Mouse (Mus musculus) spleen, adult 2 months (tissue): ENCODE measurements around the gene Gpatch2. TPM values are rescaled to one million over a fixed set of nuclear protein-coding genes. Genes with fewer than 3 reads are reported as not detected.

ENCODE experiments used
- DNase-seq, 2 experiments: peaks; one replicate each; pipeline versions ENCODE4 v3.0.0 to v3.0.0-alpha.2; 2012 to 2021; ENCODE audit warnings: low spot score in 2 of 2, low read depth in 1 of 2
- H3K27ac ChIP-seq: fragments of 200-500 bp; 2 replicates; pipeline ENCODE4 v1.5.1; 2012; ENCODE audit warnings: low read length, inconsistent platforms; ENCODE audit not compliant: insufficient read depth
- H3K27me3 ChIP-seq: fragments of 200-500 bp; 2 replicates; pipeline ENCODE4 v1.6.1; 2012; ENCODE audit warnings: mild to moderate bottlenecking, moderate library complexity, low read length, inconsistent platforms; ENCODE audit not compliant: control insufficient read depth, insufficient read depth
- H3K36me3 ChIP-seq: fragments of 200-500 bp; 2 replicates; pipeline ENCODE4 v1.6.1; 2012; ENCODE audit warnings: mild to moderate bottlenecking, low read length, inconsistent platforms; ENCODE audit not compliant: control insufficient read depth, insufficient read depth
- H3K4me1 ChIP-seq: fragments of 200-500 bp; 2 replicates; pipeline ENCODE4 v1.6.1; 2011; ENCODE audit warnings: inconsistent platforms; ENCODE audit not compliant: control insufficient read depth, insufficient read depth, insufficient read length
- H3K4me3 ChIP-seq: fragments of 200-500 bp; 2 replicates; pipeline ENCODE4 v1.5.1; 2011; ENCODE audit warnings: mild to moderate bottlenecking, inconsistent platforms; ENCODE audit not compliant: insufficient read depth, insufficient read length; ENCODE audit errors: extremely low read depth
- CTCF ChIP-seq: fragments of 200-500 bp; IDR thresholded peaks from 2 replicates; pipeline ENCODE4 v1.5.1; 2011; ENCODE audit warnings: mild to moderate bottlenecking, inconsistent platforms; ENCODE audit not compliant: insufficient read depth, insufficient read length, insufficient replicate concordance; ENCODE audit errors: extremely low read depth
- POLR2A ChIP-seq: fragments of 200-500 bp; IDR thresholded peaks from 2 replicates; pipeline ENCODE4 v1.6.1; 2011; ENCODE audit warnings: low read depth, low read length, inconsistent platforms
- WGBS: fragments of 180-500 bp; shearing (Covaris S2); methylation state at CpG from one replicate; pipeline ENCODE4 v1.1.7; 2018; 5-methylcytosine and 5-hydroxymethylcytosine counted together
- polyA plus RNA-seq: library from polyadenylated mRNA; depleted of rRNA; stranded (reverse); fragments of >200 nt; gene quantifications from 2 replicates; pipeline ENCODE4 v1.2.3, GENCODE M21; 2012

Gene Gpatch2
- polyA plus RNA-seq, 1 experiment = 5.4 TPM

DNA sequence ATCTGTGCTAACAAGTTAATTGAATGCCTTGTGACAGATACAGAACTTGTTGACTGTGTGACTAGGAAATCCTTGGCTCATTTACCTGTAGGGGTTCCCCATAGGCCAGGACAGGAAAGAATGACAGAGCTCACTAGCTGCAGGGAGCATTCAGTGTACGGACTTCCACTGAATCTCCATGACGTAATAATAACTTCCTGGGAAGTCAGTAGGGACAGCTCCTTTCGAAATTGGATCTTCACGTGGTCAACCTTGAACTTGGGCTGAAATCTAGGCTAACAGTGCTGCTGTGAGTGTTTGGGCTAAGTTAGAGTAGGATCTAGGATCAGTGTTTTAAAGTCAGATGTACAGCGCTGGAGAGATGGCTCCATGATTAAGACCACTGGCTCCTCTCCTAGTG is 29.4 kb downstream of the Gpatch2 start:
- H3K36me3 ChIP-seq = 0 out of 2 replicates have a peak, but pooled peaks cover 1% of the 10 kb centered on the region
- no peak for DNase-seq
- no peaks in the 10 kb centered on the region for H3K27me3 ChIP-seq
- TF ChIP-seq CTCF (no peak), POLR2A (no peak)
- H3K4me3 ChIP-seq = no peak overlapping the region
- no peak overlapping the region for H3K27ac ChIP-seq
- H3K4me1 ChIP-seq = no peaks in the 10 kb centered on the region
- 93% methylated on average over 5 of the region's 5 CpGs for WGBS

DNA sequence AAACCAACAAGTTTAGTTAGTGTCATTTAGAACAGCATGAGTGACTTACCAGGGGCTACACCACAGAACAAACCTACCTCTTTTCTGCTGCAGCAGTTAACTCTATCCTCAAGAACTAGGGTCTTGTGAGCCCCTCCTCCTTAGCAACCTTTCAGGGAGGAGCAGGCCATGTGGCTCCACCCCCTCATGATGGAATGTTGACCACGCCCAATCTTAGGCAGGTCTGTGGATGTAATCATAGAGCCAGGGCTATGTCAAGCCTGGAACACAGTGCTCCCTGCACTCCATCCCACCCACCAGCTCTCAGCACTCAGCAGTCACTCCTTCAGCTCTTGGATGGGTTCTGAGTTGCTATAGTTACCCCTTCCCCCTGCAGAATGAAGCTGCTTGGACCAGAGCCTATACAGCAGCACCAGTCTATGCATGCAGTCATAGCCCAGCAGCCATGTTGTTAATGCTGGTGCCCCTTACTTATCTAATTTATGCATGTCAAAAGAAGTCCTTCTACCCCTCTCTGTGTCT is 35.5 kb downstream of the Gpatch2 start:
- TF ChIP-seq POLR2A (no peak), CTCF (no peak)
- no peaks in the 10 kb centered on the region for H3K4me1 ChIP-seq
- H3K27me3 ChIP-seq = no peaks in the 10 kb centered on the region
- DNase-seq = no peak
- H3K4me3 ChIP-seq = no peak overlapping the region
- WGBS = 87% methylated on average over 1 of the region's 1 CpGs
- H3K27ac ChIP-seq = no peak overlapping the region
- 0 out of 2 replicates have a peak, but pooled peaks cover 1% of the 10 kb centered on the region for H3K36me3 ChIP-seq

DNA sequence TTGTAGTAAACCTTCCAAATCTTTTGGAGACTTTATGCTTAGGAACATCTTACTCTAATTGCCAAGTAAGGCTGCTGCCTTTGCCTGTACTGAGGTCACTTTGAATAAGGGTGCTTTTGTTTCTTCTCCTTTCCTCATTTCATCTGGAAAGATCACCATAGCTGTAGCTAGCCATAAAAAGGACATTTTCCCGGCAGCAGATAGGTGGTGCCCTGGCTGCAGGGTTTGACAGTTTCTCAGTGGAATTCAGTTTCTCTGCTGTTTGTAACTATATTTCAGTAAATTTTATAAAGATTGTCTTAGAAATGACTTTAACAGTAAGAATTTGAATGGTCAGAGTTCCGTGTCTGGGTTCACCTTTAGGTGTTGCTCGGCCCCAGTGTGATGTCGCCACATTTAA is 43.4 kb downstream of the Gpatch2 start:
- no peaks in the 10 kb centered on the region for H3K4me1 ChIP-seq
- TF ChIP-seq POLR2A (no peak), CTCF (no peak)
- no peaks in the 10 kb centered on the region for H3K27me3 ChIP-seq
- no peak overlapping the region for H3K27ac ChIP-seq
- no peak for DNase-seq
- no peak overlapping the region for H3K4me3 ChIP-seq
- WGBS = 92% methylated on average over 4 of the region's 4 CpGs
- H3K36me3 ChIP-seq = no peaks in the 10 kb centered on the region

GRCm38 (mm10) chr1:187267601-187268000 is 52.3 kb downstream of the Gpatch2 start:
- H3K4me1 ChIP-seq = no peaks in the 10 kb centered on the region; the same call in 1 of the 2 replicates
- TF ChIP-seq CTCF (no peak), POLR2A (no peak)
- DNase-seq = no peak
- no peak overlapping the region for H3K4me3 ChIP-seq
- 89% methylated on average over 4 of the region's 4 CpGs for WGBS
- no peaks in the 10 kb centered on the region for H3K27me3 ChIP-seq
- no peak overlapping the region for H3K27ac ChIP-seq
- H3K36me3 ChIP-seq = no peaks in the 10 kb centered on the region

- H3K4me1 ChIP-seq = no peaks in the 10 kb centered on the region; the same call in 1 of the 2 replicates
- H3K27me3 ChIP-seq = no peaks in the 10 kb centered on the region
- TF ChIP-seq POLR2A (no peak), CTCF (no peak)
- H3K27ac ChIP-seq = no peak overlapping the region
- WGBS = 92% methylated on average over 10 of the region's 10 CpGs
- no peak overlapping the region for H3K4me3 ChIP-seq
- no peak for DNase-seq
- H3K36me3 ChIP-seq = no peaks in the 10 kb centered on the region
These were observed 55.3 kb downstream of the Gpatch2 start for GRCm38 (mm10) chr1:187270318-187271247.

GRCm38 (mm10) chr1:187277324-187277723 is 62.0 kb downstream of the Gpatch2 start:
- Histone ChIP-seq H3K4me1 (no peaks in the 10 kb centered on the region), H3K4me3 (no peak overlapping the region), H3K36me3 (no peaks in the 10 kb centered on the region), H3K27ac (no peak overlapping the region), H3K27me3 (no peaks in the 10 kb centered on the region)
- WGBS = 91% methylated on average over 9 of the region's 9 CpGs
- TF ChIP-seq POLR2A = no peak
- no peak for TF ChIP-seq CTCF
- DNase-seq = no peak

DNA sequence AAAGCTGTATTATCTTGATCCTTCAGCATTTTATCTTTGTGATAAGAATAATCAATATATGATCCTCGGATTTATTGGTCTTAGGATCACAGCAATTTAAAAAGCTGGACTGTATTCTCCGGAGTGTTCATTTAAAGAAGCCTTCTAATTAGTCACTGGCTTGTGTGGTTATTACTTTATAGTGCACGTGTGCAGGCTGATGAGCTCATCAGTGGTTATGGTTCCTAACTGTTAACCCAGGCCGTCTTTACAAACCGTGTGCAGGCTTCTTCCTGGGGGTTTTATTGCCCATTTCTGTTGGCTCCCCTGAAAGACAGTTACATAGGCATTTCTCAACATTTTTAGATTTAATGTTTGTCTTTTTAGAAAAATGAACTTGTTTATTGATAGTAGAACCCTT is 63.2 kb downstream of the Gpatch2 start:
- TF ChIP-seq CTCF = no peak
- TF ChIP-seq POLR2A = no peak
- 77% methylated on average over 5 of the region's 5 CpGs for WGBS
- Histone ChIP-seq H3K4me3 (no peak overlapping the region), H3K36me3 (no peaks in the 10 kb centered on the region), H3K27me3 (no peaks in the 10 kb centered on the region), H3K4me1 (no peaks in the 10 kb centered on the region), H3K27ac (no peak overlapping the region)
- DNase-seq = no peak
